Mouse (Mus musculus): ENCODE measurements around the gene Galnt2.

GRCm38 (mm10) chr8:124311723-124312122 is 80.5 kb downstream of the Galnt2 start:
- TF ChIP-seq MYOG (IDR thresholded peaks at IDR 0.05; ENCODE audit: control insufficient read depth, extremely low read depth, insufficient read length) = no peak
- no peak for TF ChIP-seq USF1 (IDR thresholded peaks at IDR 0.05; ENCODE audit: low read depth)
- TF ChIP-seq MAX (IDR thresholded peaks at IDR 0.05) = no peak

Data from C2C12 (cell line).